Comparison of ENCODE assay signal across 7 mouse cellular contexts in genomic region chr19:43530197-43530770, GRCm38 (mm10). TPM values are rescaled to one million over a fixed set of nuclear protein-coding genes. Genes with fewer than 3 reads are reported as not detected.
DNase-seq lines count a peak whose midpoint lies in the region; ATAC-seq and TF ChIP-seq lines count a peak whose summit lies in the region.

No protein-coding gene starts in this region.

- no peak overlapping the region for H3K27ac ChIP-seq in cortical plate, adult 2 months (ENCODE audit: insufficient read depth, low read length)
- no peak overlapping the region for H3K27ac ChIP-seq in midbrain, embryonic 11.5 days (ENCODE audit: low read depth, low read length)

- no peaks in the 10 kb centered on the region for H3K9me3 ChIP-seq in midbrain, embryonic 11.5 days (ENCODE audit: control insufficient read depth, low read length)

- peak; percentile 43 to 62 for DNase-seq in adrenal gland, adult 18-20 months (ENCODE audit: low spot score in 2 of 2)
- peak; percentile 56 for DNase-seq in gastrocnemius, postnatal 10 days
- DNase-seq in induced T-regulatory cell, adult 2 months (ENCODE audit: low read depth) = peak; percentile 91
- peak; percentile 59 to 77 for DNase-seq in left cerebral cortex, postnatal 36 days (ENCODE audit: low spot score in 2 of 2)
- DNase-seq in midbrain, embryonic 11.5 days (ENCODE audit: low spot score, missing footprints) = peak; percentile 97
- peak; percentile 62 for DNase-seq in right cerebral cortex, postnatal 4 days

- peak overlapping the region; percentile 45 for H3K4me2 ChIP-seq in midbrain, embryonic 11.5 days

- no peak overlapping the region for H3K4me3 ChIP-seq in cortical plate, adult 2 months (ENCODE audit: insufficient read depth, low read length)
- H3K4me3 ChIP-seq in midbrain, embryonic 11.5 days (ENCODE audit: low read depth, low read length) = 0 out of 2 replicates have a peak overlapping the region, but pooled peaks have one; percentile 9

- peaks cover 2% of the 10 kb centered on the region; the same call in 1 of the 2 replicates for H3K4me1 ChIP-seq in cortical plate, adult 2 months (ENCODE audit: control insufficient read depth, insufficient read depth, low read length)
- H3K4me1 ChIP-seq in midbrain, embryonic 11.5 days (ENCODE audit: control insufficient read depth, insufficient read depth, low read length) = no peaks in the 10 kb centered on the region

- no peak overlapping the region for H3K9ac ChIP-seq in midbrain, embryonic 11.5 days (ENCODE audit: low read length)

- no peaks in the 10 kb centered on the region for H3K36me3 ChIP-seq in midbrain, embryonic 11.5 days (ENCODE audit: control insufficient read depth, insufficient read depth, low read length)

- no peak for TF ChIP-seq POLR2A in cortical plate, adult 2 months (IDR thresholded peaks at IDR 0.05; ENCODE audit: extremely low read depth, insufficient read depth, low read length)

- WGBS in midbrain, embryonic 11.5 days = 3% methylated on average over 13 of the region's 13 CpGs

- H3K27me3 ChIP-seq in midbrain, embryonic 11.5 days (ENCODE audit: control insufficient read depth, insufficient read depth, low read length) = no peaks in the 10 kb centered on the region

- peak; percentile 78 for ATAC-seq in midbrain, embryonic 11.5 days (ENCODE audit: low FRiP score)

- intact Hi-C loops in left cerebral cortex, postnatal 36 days (cut with DNase I) = loop anchor here (2.0 to 5.0 kb wide), 3 partner anchors 42 to 127 kb away; no protein-coding TSS in a partner anchor

- TF ChIP-seq CTCF in cortical plate, adult 2 months (IDR thresholded peaks at IDR 0.05; ENCODE audit: extremely low read depth, insufficient read depth, low read length) = peak; percentile 77

RNA-seq across cellular contexts. Expression of gene Got1, which starts 5.9 kb away (rescaled TPM):
- total RNA-seq in adrenal gland, adult 18-20 months (2021) = 100 to 1,000 TPM; 181 to 350 TPM
- polyA plus RNA-seq in cortical plate, adult 2 months (2012; rRNA removed) = 366 and 370 TPM in 2 replicates
- total RNA-seq in gastrocnemius, postnatal 10 days (2021) = 100 to 1,000 TPM; 152 to 177 TPM
- 100 to 1,000 TPM; 352 to 386 TPM for total RNA-seq in left cerebral cortex, postnatal 36 days (2021)
- 46.6 and 47.0 TPM in 2 replicates for polyA plus RNA-seq in midbrain, embryonic 11.5 days (2014; fragmentation: Nextera tagmentation; extraction: Ambion mirVana)
